Mouse (Mus musculus) E14TG2a.4 (cell line): ENCODE results near the gene Bbox1.

Experiments used
- H3K27me3 ChIP-seq: 2 replicates; pipeline ENCODE4 v1.6.1; 2014; ENCODE audit warnings: low read length, control low read depth; ENCODE audit not compliant: insufficient read depth
- H3K36me3 ChIP-seq: 2 replicates; pipeline ENCODE4 v1.6.1; 2014; ENCODE audit warnings: low read length, control low read depth; ENCODE audit not compliant: insufficient read depth
- H3K4me1 ChIP-seq: replicated peaks from 2 replicates; pipeline ENCODE4 v1.6.1; 2014; ENCODE audit warnings: low read depth, low read length, control low read depth
- H3K4me3 ChIP-seq: replicated peaks from 2 replicates; pipeline ENCODE4 v1.5.1; 2014; ENCODE audit warnings: mild to moderate bottlenecking, low read length
- H3K9me3 ChIP-seq: 2 replicates; pipeline ENCODE4 v1.6.1; 2014; ENCODE audit warnings: low read length, control low read depth
- CTCF ChIP-seq: conservative IDR thresholded peaks from 2 replicates; pipeline ENCODE4 v1.5.1; 2014; ENCODE audit warnings: low read length
- NANOG ChIP-seq: IDR thresholded peaks from 2 replicates; pipeline ENCODE4 v1.6.1; 2014; ENCODE audit warnings: borderline replicate concordance, low read length, mixed read lengths
- POU5F1 ChIP-seq: IDR thresholded peaks from 2 replicates; pipeline ENCODE4 v1.6.1; 2014; ENCODE audit warnings: low read length, borderline replicate concordance

The Bbox1 gene

DNA sequence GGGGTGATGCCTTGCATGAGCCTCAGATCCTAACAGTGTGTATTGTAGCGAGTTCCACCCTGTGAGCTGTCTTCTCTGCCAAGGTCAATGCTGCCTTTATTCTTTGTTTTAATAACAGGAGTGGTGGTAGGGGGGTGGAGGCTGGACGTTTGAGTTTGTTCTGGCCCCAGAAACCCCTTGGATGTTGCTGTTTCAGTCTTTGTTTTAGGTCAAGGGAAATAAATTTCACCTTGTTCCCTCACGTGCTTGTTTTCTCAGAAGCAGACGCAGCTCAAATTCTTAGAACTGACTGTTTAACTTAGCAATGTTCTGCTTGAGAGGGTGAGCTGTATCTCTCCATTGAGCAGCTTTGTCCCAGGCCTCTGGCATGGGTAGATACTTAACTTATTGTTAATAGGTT is 87.9 kb downstream of the Bbox1 start:
- H3K4me3 ChIP-seq, result no peak overlapping the region
- H3K4me1 ChIP-seq, result no peaks in the 10 kb centered on the region
- no peak for TF ChIP-seq POU5F1
- no peak for TF ChIP-seq CTCF
- TF ChIP-seq NANOG, result no peak
- H3K36me3 ChIP-seq, result no peaks in the 10 kb centered on the region
- H3K27me3 ChIP-seq, result no peaks in the 10 kb centered on the region
- no peaks in the 10 kb centered on the region for H3K9me3 ChIP-seq

DNA sequence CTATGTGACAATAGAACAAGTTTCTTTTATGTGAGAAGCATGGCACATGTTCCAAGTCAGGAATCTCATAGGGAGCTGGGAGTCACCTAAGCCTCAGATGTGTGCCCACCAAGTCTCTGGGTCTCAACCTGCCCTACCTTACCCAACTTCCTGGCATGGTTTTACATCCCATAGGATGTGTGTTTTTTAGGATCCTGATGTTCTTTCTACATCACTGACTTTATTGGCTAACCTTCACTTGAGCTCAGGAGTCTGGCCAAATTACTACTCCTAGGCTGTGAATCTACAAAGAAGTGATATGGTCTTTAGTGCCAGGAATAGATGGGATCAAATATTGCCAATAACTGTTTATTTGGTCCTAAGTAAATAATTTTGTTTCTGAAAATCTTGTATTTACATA is 88.4 kb downstream of the Bbox1 start:
- TF ChIP-seq CTCF, result no peak
- TF ChIP-seq NANOG, result no peak
- TF ChIP-seq POU5F1, result no peak
- no peaks in the 10 kb centered on the region for H3K4me1 ChIP-seq
- H3K36me3 ChIP-seq, result no peaks in the 10 kb centered on the region
- no peak overlapping the region for H3K4me3 ChIP-seq
- H3K27me3 ChIP-seq, result no peaks in the 10 kb centered on the region
- H3K9me3 ChIP-seq, result no peaks in the 10 kb centered on the region

DNA sequence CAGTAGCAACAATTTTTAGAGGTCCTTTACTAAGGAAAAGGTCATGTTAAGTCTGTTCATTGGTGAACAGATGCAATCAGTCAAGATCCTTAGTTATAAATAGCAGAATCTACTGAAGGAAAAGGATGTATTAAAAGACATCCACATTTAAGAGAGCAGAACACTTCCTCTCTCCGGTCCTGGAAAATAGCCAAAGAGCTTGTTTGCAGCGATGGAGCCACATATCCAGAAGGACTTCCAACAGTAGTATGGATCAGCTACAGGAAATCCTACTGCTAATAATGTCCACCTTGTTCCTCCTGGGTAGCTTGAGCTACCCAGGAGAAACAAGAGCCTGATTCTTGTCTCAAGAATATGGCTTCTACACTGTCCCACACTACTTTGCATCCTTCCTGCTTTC is 91.6 kb downstream of the Bbox1 start:
- Histone ChIP-seq H3K36me3 (no peaks in the 10 kb centered on the region), H3K27me3 (no peaks in the 10 kb centered on the region), H3K4me3 (no peak overlapping the region), H3K9me3 (no peaks in the 10 kb centered on the region), H3K4me1 (no peaks in the 10 kb centered on the region)
- TF ChIP-seq POU5F1, result no peak
- no peak for TF ChIP-seq CTCF
- TF ChIP-seq NANOG, result no peak

DNA sequence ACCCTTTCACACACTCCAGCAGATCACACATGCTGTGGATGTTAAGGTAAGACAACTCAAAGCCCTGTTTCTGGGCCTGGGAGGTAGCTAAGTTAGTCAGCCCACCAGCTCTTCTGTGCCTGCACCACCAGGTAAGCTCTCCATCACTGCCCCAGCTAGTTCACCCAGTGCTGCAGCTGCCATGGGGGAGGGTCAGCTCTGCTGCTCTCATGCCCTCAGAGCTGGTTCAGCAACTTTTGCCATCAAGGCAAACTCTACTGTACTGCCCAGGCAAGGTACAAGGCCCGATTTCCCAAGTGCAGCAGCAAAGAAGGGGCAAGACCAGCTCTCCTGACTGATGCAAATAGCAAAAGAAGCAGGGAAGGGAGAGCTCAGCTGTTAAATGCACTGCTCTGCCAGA is 93.9 kb downstream of the Bbox1 start:
- no peak for TF ChIP-seq NANOG
- TF ChIP-seq CTCF, result no peak
- no peak for TF ChIP-seq POU5F1
- Histone ChIP-seq H3K9me3 (no peaks in the 10 kb centered on the region), H3K36me3 (no peaks in the 10 kb centered on the region), H3K27me3 (no peaks in the 10 kb centered on the region), H3K4me1 (no peaks in the 10 kb centered on the region), H3K4me3 (no peak overlapping the region)

DNA sequence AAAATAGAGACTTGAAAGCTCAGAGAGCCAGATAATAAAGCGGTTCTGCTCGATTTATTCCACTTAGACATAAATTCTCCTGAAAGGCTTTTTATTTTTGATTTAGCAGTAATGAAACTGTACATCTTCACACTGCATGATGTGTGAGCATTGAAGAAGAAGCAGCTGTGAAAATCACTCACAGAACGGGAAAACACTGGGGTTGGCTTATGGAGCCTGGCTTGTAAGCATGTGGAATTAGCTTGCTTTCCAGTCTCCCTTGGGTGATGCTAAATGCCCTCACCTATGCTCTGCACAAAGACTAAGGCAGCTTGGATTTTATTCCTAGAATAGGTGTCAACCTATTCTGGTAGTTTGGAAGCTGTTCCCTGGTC is 98.7 kb downstream of the Bbox1 start:
- Histone ChIP-seq H3K4me1 (no peaks in the 10 kb centered on the region), H3K4me3 (no peak overlapping the region)
- TF ChIP-seq NANOG, result no peak
- TF ChIP-seq CTCF, result no peak
- no peak for TF ChIP-seq POU5F1

DNA sequence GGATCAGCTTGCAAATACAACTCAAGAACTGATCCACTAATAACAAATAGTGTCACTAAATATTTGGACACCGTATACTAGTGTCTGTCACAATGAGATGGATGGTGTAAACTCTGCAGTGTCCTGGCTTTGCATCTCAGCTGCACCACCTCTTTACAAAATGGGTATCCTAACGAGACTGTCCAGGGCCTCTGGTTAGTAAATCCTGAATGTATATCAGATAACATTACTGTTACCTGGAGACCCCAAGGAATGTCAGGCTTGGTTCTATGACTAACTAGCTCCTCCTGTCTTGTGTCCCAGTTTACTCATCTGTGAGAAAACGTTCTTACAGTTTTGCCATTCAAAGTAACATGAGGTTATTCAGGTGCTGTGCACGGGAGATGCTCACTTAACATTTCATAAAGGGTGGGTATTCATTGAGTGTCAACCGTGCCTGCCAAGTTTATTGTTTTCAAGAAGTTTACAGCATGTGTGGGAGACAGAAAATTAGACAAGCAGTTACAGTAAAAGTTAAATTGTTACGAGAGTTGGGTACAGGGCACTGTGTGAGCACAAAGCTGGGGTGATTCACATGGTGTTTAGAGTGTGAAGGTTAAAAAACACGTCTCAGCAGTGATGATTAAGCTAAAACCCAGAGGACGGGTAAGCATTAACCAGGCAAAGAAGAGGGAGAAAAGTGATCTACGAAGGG is 99.2 kb downstream of the Bbox1 start:
- no peak overlapping the region for H3K4me3 ChIP-seq
- TF ChIP-seq NANOG (no peak), POU5F1 (no peak), CTCF (no peak)
- no peaks in the 10 kb centered on the region for H3K36me3 ChIP-seq

More for the DNA sequence above, 98.7 kb downstream of the Bbox1 start:
- no peaks in the 10 kb centered on the region for H3K27me3 ChIP-seq
- no peaks in the 10 kb centered on the region for H3K9me3 ChIP-seq
- no peaks in the 10 kb centered on the region for H3K36me3 ChIP-seq

DNA sequence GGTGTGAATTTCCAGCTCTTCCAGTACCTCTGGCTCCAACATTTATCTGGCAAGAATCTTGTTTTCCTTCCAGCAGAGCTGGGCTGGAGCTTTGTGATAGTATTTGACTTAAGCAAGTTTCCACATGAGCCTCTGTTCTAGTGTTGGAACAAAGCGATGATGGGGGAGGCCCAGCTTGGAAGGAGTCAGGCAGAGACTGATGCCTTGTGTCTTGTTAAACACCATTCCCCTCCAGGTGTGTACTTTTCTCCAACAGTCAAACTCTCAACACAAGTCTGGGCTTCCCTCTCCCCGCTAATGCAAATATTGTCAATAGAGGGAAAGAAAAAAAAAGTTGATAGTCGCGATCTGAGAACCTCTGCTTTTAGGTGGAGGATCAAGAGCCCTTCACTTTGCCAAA is 100.1 kb downstream of the Bbox1 start:
- H3K9me3 ChIP-seq, result no peaks in the 10 kb centered on the region
- H3K4me1 ChIP-seq, result no peaks in the 10 kb centered on the region
- TF ChIP-seq NANOG, result no peak
- no peak for TF ChIP-seq CTCF
- no peak for TF ChIP-seq POU5F1
- H3K27me3 ChIP-seq, result no peaks in the 10 kb centered on the region
- H3K36me3 ChIP-seq, result no peaks in the 10 kb centered on the region
- H3K4me3 ChIP-seq, result no peak overlapping the region

More for the DNA sequence above, 99.2 kb downstream of the Bbox1 start:
- no peaks in the 10 kb centered on the region for H3K4me1 ChIP-seq
- H3K9me3 ChIP-seq, result no peaks in the 10 kb centered on the region
- H3K27me3 ChIP-seq, result no peaks in the 10 kb centered on the region
